Mouse (Mus musculus) heart, postnatal 0 days (tissue): ENCODE measurements around the gene Cntrl. TPM values are rescaled to one million over a fixed set of nuclear protein-coding genes. Genes with fewer than 3 reads are reported as not detected.

Source experiments
- ATAC-seq: fragments of 200-750 bp; cut with Nextera tagmentation; 2 replicates; pipeline ENCODE4 v1.8.0; 2017; ENCODE audit warnings: low read depth, moderate number of reproducible peaks, moderate library complexity; ENCODE audit not compliant: insufficient read depth
- DNase-seq: peaks from one replicate; pipeline ENCODE4 v3.0.0-alpha.2; 2016; ENCODE audit warnings: low spot score
- H3K27ac ChIP-seq: fragments of 300-500 bp; sonication (generic); 2 replicates; pipeline ENCODE4 v1.5.1; 2014; ENCODE audit warnings: low read depth, mild to moderate bottlenecking
- H3K27me3 ChIP-seq: fragments of 300-500 bp; sonication (generic); 2 replicates; pipeline ENCODE4 v1.6.1; 2014; ENCODE audit warnings: low read length, mixed read lengths; ENCODE audit not compliant: control insufficient read depth, insufficient read depth
- H3K36me3 ChIP-seq: fragments of 300-500 bp; sonication (generic); replicated peaks from 2 replicates; pipeline ENCODE4 v1.6.1; 2014; ENCODE audit warnings: low read length, mixed read lengths; ENCODE audit not compliant: control insufficient read depth, insufficient read depth
- H3K4me1 ChIP-seq: fragments of 300-500 bp; sonication (generic); 2 replicates; pipeline ENCODE4 v1.6.1; 2014; ENCODE audit warnings: antibody characterized with exemption; ENCODE audit not compliant: control insufficient read depth, insufficient read depth
- H3K4me2 ChIP-seq: fragments of 300-500 bp; sonication (generic); 2 replicates; pipeline ENCODE4 v1.6.1; 2014; ENCODE audit warnings: low read depth, mild to moderate bottlenecking, low read length, moderate library complexity
- H3K4me3 ChIP-seq: fragments of 300-500 bp; sonication (generic); 2 replicates; pipeline ENCODE4 v1.5.1; 2014; ENCODE audit warnings: low read depth, low read length
- H3K9ac ChIP-seq: fragments of 300-500 bp; sonication (generic); replicated peaks from 2 replicates; pipeline ENCODE4 v1.6.1; 2014; ENCODE audit warnings: low read depth, low read length, mixed read lengths
- H3K9me3 ChIP-seq: fragments of 300-500 bp; sonication (generic); replicated peaks from 2 replicates; pipeline ENCODE4 v1.6.1; 2016; ENCODE audit warnings: low read length; ENCODE audit not compliant: control insufficient read depth
- CTCF ChIP-seq: IDR thresholded peaks from 2 replicates; pipeline ENCODE4 v1.5.1; 2016; ENCODE audit warnings: antibody characterized with exemption, control low read depth, low read depth
- EP300 ChIP-seq: IDR thresholded peaks from 2 replicates; pipeline ENCODE4 v1.6.1; 2016; ENCODE audit warnings: antibody characterized with exemption, low read depth
- WGBS: fragments of 180-500 bp; shearing (Covaris S2); extraction: QIAGEN DNeasy Blood & Tissue Kit; methylation state at CpG from one replicate; pipeline ENCODE4 v1.1.7; 2014; 5-methylcytosine and 5-hydroxymethylcytosine counted together
- polyA plus RNA-seq: library from polyadenylated mRNA; unstranded; fragments of >200 nt; fragmentation: Nextera tagmentation; extraction: Ambion mirVana; gene quantifications from 2 replicates; pipeline ENCODE4 v1.2.1, GENCODE M21; 2015
- total RNA-seq: library from RNA; depleted of rRNA; stranded (reverse); fragments of >200 nt; gene quantifications from 2 replicates; pipeline ENCODE4 v1.2.3, GENCODE M21; 2014; ENCODE audit warnings: low replicate concordance

Gene Cntrl
- total and polyA plus RNA-seq, 2 experiments from 2014 or later = 5.8 to 8.6 TPM

DNA sequence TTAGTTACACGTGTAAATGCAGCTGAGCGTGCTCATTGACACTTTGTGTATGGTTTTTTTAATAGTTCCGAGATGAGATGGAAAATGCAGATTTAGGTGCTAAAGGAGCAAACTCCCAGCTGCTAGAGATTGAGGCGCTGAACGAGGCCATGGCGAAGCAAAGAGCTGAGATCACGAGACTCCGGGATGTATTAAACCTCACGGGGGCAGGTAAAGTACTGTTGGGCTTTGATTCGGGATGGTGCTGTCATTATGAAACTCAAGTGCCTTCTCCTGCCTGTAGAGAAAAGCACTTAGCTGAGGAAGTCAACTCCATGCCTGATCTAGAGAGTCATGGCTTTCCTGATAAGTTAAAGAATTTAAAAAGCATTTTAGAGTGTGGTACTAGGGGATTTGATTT is 39.5 kb downstream of the Cntrl start:
- ATAC-seq = no peak
- 84% methylated on average over 10 of the region's 10 CpGs for WGBS
- no peaks in the 10 kb centered on the region for H3K9me3 ChIP-seq
- no peaks in the 10 kb centered on the region for H3K4me1 ChIP-seq
- TF ChIP-seq CTCF (no peak), EP300 (no peak)
- no peak overlapping the region for H3K4me3 ChIP-seq
- H3K36me3 ChIP-seq = peaks cover 92% of the 10 kb centered on the region
- no peak overlapping the region for H3K9ac ChIP-seq
- no peak overlapping the region for H3K27ac ChIP-seq
- no peak for DNase-seq
- H3K27me3 ChIP-seq = no peaks in the 10 kb centered on the region
- H3K4me2 ChIP-seq = no peak overlapping the region

- TF ChIP-seq EP300 (no peak), CTCF (no peak)
- no peak overlapping the region for H3K27ac ChIP-seq
- 94% methylated on average over 13 of the region's 13 CpGs for WGBS
- no peak for ATAC-seq
- H3K9me3 ChIP-seq = no peaks in the 10 kb centered on the region
- DNase-seq = no peak
- H3K36me3 ChIP-seq = peaks cover 87% of the 10 kb centered on the region
- H3K9ac ChIP-seq = no peak overlapping the region
- H3K4me2 ChIP-seq = no peak overlapping the region
- no peak overlapping the region for H3K4me3 ChIP-seq
- H3K27me3 ChIP-seq = no peaks in the 10 kb centered on the region
- H3K4me1 ChIP-seq = no peaks in the 10 kb centered on the region
Observed at GRCm38 (mm10) chr2:35151303-35151882, 42.1 kb downstream of the Cntrl start.

DNA sequence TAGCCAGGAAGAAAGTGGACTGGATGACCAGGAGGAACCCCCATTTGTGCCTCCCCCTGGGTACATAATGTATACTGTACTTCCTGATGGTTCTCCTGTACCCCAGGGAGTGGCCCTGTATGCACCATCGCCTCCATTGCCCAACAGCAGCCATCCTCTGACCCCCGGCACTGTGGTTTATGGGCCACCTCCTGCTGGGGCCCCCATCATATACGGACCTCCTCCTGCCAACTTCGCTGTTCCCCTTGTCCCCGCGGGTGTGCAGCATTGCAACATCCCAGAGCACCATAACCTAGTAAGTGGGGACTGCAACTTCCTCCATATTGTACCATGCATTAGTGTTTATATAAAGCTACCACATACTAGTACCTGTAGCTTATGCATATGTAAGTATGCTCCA is 43.9 kb downstream of the Cntrl start:
- DNase-seq = no peak
- Histone ChIP-seq H3K9ac (no peak overlapping the region), H3K27ac (no peak overlapping the region), H3K4me1 (no peaks in the 10 kb centered on the region), H3K27me3 (no peaks in the 10 kb centered on the region), H3K36me3 (peaks cover 85% of the 10 kb centered on the region), H3K4me3 (no peak overlapping the region), H3K9me3 (no peaks in the 10 kb centered on the region), H3K4me2 (no peak overlapping the region)
- no peak for ATAC-seq
- TF ChIP-seq EP300 (no peak), CTCF (no peak)
- WGBS = 78% methylated on average over 6 of the region's 6 CpGs

- Histone ChIP-seq H3K36me3 (peaks cover 80% of the 10 kb centered on the region), H3K4me2 (no peak overlapping the region), H3K9ac (no peak overlapping the region), H3K27ac (peak overlapping the region; percentile 66), H3K4me1 (no peaks in the 10 kb centered on the region), H3K4me3 (no peak overlapping the region), H3K27me3 (no peaks in the 10 kb centered on the region), H3K9me3 (no peaks in the 10 kb centered on the region)
- no peak for TF ChIP-seq CTCF
- no peak for TF ChIP-seq EP300
- WGBS = 41% methylated on average over 8 of the region's 8 CpGs
- peak; percentile 59 for ATAC-seq
- DNase-seq = peak; percentile 40
Observed at GRCm38 (mm10) chr2:35153844-35154554, 44.7 kb downstream of the Cntrl start.

- Histone ChIP-seq H3K9ac (no peak overlapping the region), H3K27ac (peak overlapping the region; percentile 56; the same call in 1 of the 2 replicates), H3K9me3 (no peaks in the 10 kb centered on the region), H3K4me2 (no peak overlapping the region), H3K36me3 (peaks cover 66% of the 10 kb centered on the region), H3K4me1 (no peaks in the 10 kb centered on the region), H3K4me3 (no peak overlapping the region), H3K27me3 (no peaks in the 10 kb centered on the region)
- DNase-seq (no peak), ATAC-seq (no peak)
- TF ChIP-seq EP300 (no peak), CTCF (no peak)
- 63% methylated on average over 2 of the region's 2 CpGs for WGBS
Observed at GRCm38 (mm10) chr2:35156985-35157384, 47.7 kb downstream of the Cntrl start.

DNA sequence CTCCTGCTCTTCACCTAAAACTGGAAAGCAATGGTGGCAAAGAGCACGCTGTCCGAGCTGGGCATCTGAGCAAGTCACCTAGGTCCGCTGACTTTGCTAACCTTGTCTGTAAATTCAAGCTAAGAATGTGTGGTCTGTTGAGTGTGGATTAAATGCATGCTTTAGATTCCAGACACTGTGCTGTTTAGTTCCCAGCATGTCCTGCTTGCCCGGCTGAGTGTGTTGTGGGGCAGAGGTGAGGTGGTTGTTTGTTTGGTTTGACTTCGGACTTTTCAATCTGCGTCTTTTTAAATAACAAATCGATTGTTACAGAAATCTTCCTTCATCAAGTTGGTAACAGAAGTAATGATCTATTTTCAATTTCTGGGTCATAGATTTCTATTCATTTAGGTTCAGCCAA is 48.5 kb downstream of the Cntrl start:
- 52% methylated on average over 7 of the region's 7 CpGs for WGBS
- Histone ChIP-seq H3K4me1 (no peaks in the 10 kb centered on the region), H3K36me3 (peaks cover 66% of the 10 kb centered on the region), H3K27ac (peak overlapping the region; percentile 56), H3K27me3 (no peaks in the 10 kb centered on the region), H3K4me2 (no peak overlapping the region), H3K9me3 (no peaks in the 10 kb centered on the region), H3K9ac (no peak overlapping the region), H3K4me3 (no peak overlapping the region)
- TF ChIP-seq EP300 (no peak), CTCF (no peak)
- ATAC-seq (peak; percentile 37), DNase-seq (no peak)
